Mouse (Mus musculus): ENCODE data around the gene Tbrg4.

Tbrg4 gene

DNA sequence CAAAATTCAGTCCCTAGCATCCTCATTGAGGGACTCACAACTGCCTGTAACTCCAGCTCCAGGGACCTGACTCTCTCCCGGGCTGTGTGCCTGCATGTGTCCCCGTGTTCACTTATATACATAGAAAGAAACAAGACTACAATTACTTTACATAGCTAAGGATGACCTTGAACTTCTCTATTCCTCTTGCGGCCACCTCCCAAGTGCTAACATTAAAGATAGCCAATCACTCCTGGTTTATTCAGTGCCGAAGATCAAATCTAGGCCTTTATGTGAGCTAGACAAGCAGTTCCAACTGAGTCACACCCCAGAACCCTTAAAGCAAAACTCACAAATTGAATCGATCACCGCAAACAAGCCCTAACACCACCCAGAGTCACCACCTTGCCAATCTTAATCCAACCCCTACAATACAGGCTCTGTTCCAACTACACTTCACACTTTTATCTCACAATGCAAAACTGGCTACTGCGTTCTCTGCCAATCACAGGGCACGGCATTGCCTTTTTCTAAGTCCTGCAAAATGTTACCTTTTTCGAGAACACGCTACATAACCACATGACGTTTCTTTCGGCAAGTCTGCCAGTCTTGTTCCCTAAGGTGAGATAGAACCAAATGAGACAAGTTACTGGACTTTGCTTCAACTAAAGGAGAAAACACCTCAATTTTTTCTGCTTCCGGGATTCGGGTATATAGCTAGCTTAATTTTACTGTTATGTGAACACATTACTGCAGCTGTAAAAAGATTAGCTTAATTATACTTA is 1.1 kb downstream of the Tbrg4 start:
- DNase-seq (ENCODE audit: low read depth, low spot score) = no peak

DNA sequence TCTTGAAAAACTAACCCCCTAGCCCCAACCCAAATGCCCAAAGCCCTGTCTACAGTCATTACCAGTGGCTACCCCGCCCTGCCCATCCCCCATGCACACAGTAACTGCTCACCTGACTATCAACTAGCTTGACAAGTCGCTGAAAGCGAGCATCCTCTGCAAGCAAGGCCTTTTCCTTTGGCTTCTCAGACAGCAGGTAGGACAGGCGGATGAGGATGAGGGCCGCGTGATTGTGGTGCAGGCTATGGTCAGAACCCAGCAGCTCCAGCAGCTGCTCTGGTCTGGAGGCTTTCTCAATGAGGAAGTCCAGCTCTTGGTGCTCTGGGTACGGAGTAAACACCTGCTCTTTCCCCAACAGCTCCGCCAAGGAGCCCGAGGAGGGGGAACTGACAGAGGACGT is 2.2 kb downstream of the Tbrg4 start:
- DNase-seq (ENCODE audit: low read depth, low spot score) = no peak

DNA sequence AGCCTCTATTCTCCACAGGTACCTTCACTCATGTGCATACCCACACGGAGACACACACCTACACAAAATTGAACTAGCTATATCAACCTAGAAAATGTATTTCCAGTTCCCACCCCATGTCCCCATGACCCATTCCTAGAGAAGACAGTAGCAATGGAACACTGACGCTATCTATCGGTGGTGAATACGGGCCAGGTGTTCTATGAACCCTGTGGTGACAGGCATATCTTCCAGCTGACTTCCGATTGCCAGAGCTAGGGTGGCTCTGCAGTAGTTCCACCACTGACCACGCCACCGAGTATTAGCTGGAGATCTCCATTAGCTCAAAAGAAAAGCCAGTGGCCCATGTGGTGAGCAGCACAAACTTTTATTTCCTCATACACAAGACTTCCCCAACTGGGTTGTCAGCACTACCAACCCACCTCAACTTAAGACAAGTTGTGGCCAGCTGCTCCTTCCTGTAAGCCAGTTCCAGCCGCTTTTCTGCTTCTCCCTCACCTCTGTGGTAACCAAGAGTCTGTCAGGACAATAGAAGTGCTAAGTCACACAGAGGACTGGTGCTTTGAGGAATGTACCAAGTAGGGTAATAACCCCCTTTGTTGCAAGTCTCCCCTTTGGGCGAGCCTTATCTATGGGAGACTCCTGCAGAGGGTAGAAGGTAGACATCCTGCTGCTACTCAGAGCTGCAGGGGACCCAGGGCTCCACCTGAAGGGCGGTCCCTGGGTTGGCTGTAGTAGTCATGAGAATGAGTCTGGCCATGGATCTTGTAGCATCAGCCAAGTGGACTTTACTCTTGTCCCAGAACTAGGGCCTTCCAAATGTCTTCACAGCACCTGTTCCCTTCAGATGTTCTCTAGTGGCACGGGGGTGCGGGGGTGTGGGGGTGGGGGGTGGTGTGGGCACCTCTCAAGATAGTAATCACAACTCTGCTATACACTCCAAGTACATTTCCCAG is 10.3 kb downstream of the Tbrg4 start:
- DNase-seq (ENCODE audit: low read depth, low spot score) = no peak

DNA sequence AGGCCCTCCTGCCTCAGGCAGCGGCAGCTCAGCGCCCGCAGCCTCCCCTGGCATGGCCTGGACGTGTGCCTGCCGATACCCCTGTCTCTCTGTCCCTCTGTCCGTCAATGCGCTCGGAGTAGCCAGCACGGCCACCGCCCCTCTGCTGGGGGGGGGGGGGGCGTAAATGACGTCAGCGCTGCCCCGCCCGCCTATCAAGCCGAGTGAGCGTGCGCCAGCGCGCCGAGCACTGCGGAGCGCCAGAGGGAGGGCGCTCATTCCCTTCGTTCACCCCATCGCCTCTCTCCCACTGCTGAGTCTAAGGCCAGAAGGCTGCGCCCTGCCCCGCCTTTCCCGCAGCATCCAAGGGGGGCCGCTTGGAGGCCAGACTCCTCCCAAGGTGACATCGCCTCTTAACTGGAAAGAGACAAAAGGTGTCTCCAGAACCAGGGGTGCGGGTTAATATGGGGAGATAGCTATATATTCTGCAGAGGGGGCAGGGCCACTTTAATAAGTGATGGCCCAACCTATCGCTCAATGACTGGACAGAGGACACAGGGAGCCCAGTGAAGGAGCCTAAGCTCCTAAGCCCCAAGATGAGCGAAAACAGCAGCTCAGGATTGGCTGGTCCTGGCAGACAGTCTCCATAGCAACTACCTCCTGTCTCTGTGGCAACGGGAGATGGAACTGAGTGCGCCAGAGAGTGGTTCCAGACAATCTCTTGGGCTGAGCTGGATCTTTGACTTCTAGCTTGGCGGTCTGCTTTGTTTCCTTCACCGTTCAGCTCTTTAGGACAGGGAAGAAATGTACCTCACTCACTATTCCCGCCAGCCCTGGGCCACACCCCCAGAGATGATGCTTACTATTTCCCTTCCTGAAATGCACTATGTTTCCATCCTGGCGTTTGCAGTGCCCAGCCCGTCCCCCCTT is 20.1 kb downstream of the Tbrg4 start, which contains the start of gene Nacad:
Gene Nacad (minus strand): TSS at position 563 of the 909 bp plus-strand sequence.
- DNase-seq (ENCODE audit: low read depth, low spot score) = no peak

DNA sequence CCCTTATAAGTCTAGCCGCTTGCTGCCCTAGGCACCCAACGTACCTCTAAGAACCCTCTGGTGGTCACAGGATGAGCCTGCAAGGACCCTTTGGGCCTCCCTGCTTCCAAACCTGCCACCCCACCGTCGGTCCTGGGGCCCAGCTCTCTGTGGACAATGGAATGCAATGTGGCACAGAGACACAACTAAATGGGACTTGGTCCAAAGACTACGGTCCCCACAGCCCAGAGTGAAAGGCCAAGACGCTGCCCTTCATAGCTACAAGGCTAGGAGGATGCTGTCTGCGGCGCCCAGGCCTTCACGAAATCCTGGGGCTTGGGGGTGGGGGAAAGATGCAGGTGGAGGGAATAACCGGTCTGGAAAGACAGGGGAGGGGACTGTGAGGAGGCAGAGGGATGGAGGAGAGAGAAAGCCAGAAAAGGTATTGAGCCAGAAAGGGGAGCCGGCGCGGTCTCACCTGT is 20.8 kb downstream of the Tbrg4 start:
- DNase-seq (ENCODE audit: low read depth, low spot score) = no peak

DNA sequence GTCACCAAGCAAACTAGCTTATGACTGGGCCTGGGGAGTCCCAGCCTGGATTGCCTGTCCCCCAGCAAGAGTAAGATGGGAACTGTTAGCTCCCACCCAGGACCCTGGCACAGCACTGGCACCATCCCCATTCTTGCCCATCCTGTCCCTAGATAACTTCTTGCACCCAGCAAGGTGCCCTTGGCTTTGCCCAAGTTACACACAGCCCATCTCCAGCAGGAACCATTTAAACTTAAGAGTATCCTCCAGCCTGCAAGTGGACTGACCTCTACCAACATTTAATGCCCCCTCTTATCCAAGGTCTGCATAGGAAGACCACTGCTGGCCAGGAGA is 21.3 kb downstream of the Tbrg4 start:
- no peak for DNase-seq (ENCODE audit: low read depth, low spot score)

DNA sequence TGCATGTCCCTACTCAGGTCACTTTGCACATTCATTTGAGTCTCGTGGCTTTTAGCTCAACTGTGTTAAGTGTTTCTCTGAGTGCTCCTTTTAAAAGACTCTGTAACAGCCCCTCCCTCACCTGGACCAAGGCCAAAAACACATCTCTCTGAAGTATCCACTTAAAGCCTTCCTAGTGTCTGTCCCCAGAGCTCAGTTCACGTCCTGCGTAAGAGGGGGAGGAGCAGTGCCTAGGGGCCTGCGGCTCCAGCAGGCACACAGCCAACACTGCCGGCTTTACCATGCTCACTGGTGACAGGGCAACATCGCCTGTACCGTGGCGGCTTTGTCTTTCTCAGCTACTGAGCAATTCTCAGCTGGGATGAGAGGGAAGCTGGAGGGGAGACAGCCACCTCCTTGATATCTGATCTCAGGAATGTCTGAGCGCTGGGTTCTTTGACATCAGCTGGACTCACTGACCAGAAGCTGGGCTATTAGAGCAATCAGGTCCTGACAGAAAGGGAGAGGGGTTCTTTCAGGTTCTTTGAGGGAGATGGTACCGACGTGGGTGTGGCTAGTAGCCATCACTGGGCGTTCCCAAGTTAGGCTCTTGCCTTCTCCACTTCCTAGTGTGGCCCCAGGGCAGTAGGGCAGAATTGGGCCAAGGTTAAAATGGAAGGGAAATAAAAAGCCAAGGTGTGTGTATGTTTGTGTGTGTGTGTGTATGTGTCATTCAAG is 21.8 kb downstream of the Tbrg4 start:
- DNase-seq (ENCODE audit: low read depth, low spot score) = no peak

DNA sequence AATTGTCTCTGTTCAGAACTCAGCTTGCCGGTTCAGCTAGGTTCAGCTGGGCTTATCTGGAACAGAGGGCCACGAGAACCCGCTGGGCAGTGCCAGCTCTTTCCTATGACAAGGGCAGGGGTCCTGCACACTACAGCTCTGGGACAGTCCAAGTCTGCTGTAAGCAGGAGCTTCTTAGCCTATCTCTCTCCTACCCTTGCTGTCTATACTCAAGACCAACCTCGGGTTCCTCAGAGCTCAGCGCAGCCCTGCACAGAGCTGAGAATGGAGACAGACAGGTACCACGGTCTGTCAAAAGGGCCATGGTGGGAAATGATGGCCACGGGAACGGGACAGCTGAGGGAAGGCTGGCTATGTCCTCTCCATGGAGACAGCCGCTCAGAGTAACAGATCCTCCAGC is 22.6 kb downstream of the Tbrg4 start:
- DNase-seq (ENCODE audit: low read depth, low spot score) = no peak

DNA sequence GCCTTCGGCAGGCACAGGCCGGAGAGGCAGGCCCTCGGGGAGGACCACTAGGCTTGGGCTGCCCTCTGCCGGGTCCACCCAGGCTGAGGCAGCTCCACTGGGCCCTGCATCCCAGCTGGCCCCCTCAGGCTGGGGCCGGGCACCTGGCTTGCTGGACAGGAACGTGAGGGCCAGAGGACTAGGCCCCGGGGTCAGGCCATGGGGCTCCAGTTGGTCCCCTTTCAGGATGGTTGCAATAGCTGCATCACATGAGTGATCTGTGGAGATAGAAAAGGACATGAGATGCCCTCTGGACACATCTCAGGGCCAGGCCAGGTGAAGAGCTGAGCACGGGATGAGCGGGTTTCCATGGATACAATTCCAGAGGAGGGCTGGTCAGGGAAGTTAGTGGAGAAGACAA is 23.2 kb downstream of the Tbrg4 start:
- DNase-seq (ENCODE audit: low read depth, low spot score) = no peak

DNA sequence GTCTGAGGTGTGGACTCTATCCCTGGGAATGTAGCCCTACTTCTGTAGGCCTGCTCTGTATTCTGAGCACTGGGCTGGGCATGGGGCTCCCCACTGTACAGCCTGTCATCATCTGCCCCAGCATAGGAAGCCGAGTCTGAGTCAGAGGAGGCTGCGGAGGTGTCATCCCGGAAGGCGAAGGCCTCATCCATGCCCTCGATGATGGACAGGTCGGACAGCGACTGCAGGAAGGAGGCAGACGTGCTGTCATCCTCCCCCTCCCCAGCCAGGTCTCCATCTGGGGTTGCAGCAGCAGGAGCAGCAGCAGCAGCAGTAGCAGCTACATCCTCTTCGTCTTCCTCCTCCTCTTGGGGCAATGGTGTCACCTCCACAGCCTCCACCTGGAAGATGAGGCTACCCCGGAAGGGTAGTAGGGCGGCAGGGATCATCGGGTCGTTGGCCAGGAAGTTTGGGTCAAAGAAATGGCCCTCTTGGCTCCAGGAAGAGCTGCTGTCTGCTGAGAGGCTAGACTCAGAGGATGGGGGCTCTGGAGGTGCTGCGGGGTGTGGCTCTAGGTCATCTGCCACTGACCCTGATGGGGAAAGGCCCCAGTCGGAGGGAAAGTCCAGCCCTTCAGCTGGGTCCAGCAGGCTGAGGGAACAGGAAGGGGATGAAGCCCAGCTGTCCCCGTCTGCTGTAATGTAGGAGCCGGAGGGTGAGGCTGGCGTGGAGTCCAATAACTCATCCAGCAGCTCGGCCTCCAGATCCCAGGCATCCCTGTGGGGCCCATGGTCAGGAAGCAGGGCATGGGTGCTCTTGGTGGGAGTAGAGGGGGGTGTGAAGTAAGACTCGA is 24.0 kb downstream of the Tbrg4 start:
- DNase-seq (ENCODE audit: low read depth, low spot score) = no peak

DNA sequence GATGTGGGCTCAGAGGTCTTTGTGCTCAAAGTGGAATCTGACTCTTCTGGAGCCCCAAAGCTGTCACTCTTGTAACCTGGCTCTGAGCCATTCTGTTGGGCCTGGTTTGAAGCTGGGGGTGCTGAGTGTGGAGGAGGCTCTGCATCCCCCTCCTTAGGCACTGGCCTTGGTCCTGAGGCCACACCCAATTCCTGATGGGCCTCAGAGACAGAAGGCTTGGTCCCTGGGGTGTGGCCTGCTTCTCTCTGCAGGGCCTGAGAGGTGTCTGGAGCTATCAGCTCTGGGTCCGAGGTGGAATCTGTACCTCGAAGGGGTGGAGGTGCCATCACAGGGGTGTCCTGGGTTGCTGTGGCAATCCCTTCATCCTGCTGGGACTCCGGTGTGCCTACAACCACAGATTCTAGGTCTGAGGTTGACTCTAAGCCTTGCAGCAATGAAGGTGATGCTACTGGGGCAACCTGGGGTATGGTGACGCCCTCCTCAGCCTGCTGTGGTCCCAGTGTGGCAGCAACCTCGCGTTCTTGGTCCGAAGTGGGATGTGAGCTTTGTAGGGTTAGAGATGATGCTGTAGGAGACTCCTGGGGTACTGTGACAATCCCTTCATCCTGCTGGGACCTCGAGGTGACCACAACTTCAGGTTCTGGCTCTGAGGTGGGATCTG is 25.5 kb downstream of the Tbrg4 start:
- DNase-seq (ENCODE audit: low read depth, low spot score) = no peak

DNA sequence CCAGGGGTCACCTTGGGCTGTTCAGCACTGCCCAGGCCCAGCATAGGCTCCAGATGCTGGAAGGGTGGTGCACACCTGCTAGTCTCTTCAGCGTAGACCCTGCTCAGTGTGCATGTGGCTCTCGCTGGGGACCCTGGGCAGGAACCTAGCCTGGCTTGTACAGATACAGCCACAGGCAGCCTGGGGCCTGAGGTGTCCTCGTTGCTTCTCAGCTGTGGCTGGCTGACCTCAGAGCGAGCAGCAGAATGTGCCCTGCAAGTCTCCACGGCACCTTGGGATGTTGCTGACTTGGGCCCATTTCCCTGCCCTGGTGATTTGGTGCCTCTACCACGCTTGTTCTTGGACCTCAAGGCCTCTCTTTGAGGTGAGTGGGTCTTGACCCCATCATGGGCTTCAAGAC is 26.0 kb downstream of the Tbrg4 start:
- no peak for DNase-seq (ENCODE audit: low read depth, low spot score)

DNA sequence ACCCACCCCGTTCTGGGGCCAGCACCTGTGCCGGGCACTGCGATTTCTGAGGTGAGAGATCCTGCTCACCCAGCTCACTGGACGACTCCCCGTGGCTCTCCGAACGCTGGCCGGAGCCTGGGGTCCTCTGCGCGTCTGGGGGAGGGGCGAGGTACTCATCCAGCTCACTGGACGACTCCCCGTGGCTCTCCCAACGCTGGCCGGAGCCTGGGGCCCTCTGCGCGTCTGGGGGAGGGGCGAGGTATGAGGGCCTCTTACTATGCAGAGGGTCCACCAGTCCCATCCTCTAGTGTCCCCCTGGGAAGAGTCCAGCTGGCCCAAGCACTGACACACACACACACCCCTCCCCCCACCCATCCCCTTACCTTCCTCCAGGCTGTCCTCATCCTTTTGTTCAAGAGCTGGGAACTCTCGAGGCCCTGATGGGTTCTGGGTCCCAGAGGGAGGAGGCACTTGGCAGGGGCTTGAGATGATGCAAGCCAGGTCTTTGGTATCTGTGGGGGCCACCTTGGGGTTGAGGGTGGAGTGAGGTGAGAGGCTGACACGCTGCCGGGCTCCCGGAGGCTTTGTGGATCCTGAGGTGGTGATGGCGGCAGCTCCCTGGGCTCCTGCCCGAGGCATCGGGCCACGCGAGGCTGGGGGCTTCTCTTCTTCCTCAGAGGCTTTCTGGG is 26.7 kb downstream of the Tbrg4 start:
- DNase-seq (ENCODE audit: low read depth, low spot score) = peak; percentile 14

DNA sequence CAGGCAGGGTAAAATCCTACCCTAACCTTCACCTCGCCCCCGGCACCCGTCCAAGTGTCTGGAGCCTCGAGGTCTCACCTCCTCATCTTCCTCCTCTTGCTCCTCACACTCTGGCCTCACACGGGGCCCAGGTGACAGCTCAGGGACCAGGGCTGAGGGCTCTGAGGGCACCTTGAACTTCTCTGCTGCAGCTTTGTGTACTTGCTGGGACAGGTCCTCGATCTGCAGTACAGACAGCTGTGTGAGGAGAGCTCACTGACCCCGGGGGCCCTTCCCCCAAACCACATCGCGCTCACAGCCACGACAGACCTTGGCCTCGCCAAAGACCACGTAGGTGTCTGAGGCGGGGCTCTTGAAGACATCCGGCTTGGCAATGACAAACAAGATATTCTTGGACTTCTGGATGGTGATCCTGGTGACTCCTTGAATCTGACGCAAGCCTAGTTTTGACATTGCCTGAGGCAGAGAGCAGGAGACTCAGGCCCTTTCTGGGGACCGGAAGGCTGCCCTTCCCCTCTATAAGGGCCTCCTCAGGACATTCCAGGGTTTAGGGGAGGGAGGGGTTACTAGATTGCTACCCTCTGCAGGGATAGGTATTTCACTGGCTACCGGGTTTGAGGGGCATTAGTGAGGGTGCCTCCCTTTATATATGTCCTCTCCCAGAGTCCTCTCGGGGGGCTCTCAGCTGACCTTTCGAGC is 27.5 kb downstream of the Tbrg4 start:
- DNase-seq (ENCODE audit: low read depth, low spot score) = no peak

DNA sequence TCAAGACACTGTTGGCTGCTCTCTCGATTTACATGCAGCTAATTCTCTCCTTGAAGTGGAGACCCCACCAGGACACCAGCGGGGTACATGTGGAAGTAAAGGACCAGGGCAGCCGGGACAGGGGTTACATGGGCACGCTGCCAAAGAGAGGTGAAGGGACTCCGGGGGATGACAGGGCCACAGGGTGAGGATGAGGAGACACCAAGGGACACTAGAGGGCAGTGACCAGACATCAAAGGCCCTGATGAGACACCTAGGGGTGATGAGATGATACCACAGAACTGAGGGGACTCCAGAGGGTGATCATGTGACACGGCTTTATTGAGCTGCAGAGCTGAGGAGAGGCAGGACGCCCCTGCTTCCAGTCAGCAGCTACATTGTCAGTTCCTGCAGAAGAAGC is 28.3 kb downstream of the Tbrg4 start:
- DNase-seq (ENCODE audit: low read depth, low spot score) = peak; percentile 18

DNA sequence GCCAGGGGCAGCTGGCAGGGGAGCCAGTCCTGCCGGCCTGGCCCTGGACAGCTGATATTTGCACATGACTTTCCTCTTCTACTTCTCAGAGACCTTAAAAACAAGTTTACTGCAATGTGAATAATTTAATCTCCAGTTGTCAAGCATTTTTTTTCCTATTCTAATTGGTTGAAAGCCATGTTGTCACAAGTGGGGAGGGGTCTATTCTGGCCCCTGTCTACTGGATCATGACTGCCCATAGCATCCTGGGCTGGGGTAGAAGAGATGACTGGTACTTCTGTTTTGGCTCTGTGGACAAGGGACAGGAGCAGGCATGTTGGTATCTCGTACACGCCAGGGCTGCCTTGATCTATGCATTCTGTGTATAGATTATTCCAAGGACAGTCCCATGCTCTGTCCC is 29.3 kb downstream of the Tbrg4 start:
- DNase-seq (ENCODE audit: low read depth, low spot score) = no peak

DNA sequence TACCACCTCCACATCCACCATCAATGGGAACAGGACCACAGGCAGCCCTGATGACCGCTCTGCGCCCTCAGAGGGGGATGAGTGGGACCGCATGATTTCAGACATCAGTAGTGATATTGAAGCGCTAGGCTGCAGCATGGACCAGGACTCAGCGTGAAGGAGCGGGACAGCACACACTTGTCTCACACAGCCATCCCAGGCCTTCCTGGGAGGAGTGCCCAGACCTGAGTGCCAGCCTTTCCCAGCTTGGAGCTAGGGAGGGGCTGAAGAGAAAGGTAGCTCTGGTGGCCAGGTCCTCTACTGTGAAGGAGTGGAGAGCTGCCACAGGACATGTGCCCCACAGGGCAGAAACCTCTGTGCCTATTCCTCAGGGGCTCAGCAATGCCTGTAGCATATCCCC is 29.7 kb downstream of the Tbrg4 start:
- no peak for DNase-seq (ENCODE audit: low read depth, low spot score)

DNA sequence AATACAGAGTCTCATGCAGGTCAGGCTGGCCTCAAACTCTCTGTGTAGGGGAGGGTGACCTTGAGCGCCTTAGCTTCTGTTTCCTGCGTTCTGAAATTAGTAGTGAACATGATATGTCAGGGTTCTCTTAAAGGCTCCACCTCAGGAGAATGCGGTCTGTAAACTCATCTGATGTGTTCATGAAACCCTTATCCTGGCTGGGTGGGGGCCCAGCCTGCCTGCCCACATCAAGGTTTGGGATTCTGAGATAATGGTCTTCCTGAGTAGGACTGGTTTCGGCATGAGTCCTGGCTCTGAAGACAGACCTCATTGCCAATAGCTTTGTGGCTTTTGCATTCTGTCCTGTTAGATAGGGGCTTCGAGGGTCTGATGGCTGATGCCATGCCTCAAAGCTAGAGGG is 30.5 kb downstream of the Tbrg4 start:
- DNase-seq (ENCODE audit: low read depth, low spot score) = no peak
